Mouse (Mus musculus) forelimb bud, embryonic 11.5 days (tissue): Measurements from ENCODE around the gene Olfr1053.
"Not testable (repeated sequence)": the region's sequence is repeated elsewhere in the genome, so short reads cannot be mapped to it uniquely, and the experiment has no call there.

ENCODE experiments used
- DNase-seq: peaks from one replicate; pipeline ENCODE4 v3.0.0-alpha.2; 2012; ENCODE audit warnings: low read depth, low spot score

Gene Olfr1053

DNA sequence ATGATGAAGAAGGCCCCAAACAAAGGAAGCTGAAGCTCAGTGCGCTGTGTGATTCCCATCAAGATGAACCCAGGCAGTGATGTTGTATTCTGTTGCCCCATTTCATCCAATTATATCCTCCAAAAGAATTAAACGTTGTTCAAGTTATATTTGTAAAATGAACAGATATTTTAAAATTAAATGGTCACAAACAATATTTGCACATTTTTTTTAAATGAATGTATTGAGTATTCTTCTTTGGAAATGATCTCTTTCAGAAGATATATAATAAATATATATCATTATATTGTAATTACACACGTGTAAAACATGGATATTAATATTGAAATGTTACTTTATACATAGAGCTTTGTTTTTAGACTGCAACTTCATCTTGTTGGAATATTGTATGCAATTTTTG, at the start of gene Olfr1053:
TSS of gene Olfr1053 (minus strand) at position 101 of the 400 bp plus-strand sequence.
- DNase-seq, result no peak

GRCm38 (mm10) chr2:86362369-86362768, 47.3 kb upstream of the Olfr1053 start, which contains the start of gene Olfr1056:
Gene Olfr1056, minus strand, starts transcription at chr2:86362469.
- no peak for DNase-seq

GRCm38 (mm10) chr2:86351751-86352150, 36.7 kb upstream of the Olfr1053 start:
- DNase-seq, result not testable (repeated sequence)

GRCm38 (mm10) chr2:86350184-86350583, 35.1 kb upstream of the Olfr1053 start, which contains the start of gene Olfr1055:
Gene Olfr1055, minus strand, starts transcription at chr2:86350284.
- no peak for DNase-seq

GRCm38 (mm10) chr2:86335333-86335732, 20.2 kb upstream of the Olfr1053 start, which contains the start of gene Olfr1054:
Gene Olfr1054, minus strand, starts transcription at chr2:86335433.
- DNase-seq, result no peak

GRCm38 (mm10) chr2:86292155-86292554, 22.9 kb downstream of the Olfr1053 start, which contains the start of gene Olfr1052:
Gene Olfr1052, plus strand, starts transcription at chr2:86292455.
- DNase-seq, result no peak

- not testable (repeated sequence) for DNase-seq
These were observed 36.1 kb downstream of the Olfr1053 start, which contains the start of gene Olfr1051 for GRCm38 (mm10) chr2:86278988-86279387. Gene Olfr1051, minus strand, starts transcription at chr2:86279088.
